Mouse (Mus musculus): Measurements from ENCODE around the gene Iqschfp.

DNA sequence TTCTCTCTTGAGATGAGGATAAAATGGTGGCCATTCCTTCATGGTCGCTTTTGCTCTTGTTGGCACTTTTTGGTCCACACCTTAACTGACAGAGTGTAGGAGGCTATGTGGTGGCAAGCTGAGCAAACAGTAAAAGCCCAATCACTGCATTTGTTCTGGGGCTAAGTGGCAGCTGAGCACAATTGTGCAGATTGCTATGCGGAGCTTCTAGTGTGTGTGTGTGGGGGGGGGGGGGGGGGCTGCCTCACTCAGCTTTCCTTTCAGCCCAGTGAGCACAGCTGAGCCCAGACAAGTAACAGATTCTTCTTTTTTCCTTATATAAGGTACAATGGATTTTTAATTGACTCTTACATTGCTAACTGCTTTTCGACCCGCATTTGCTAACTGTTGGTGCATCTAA is 110.4 kb downstream of the Iqschfp start:
- TF ChIP-seq CTCF (IDR thresholded peaks at IDR 0.05) = no peak
- no peak for TF ChIP-seq EP300 (IDR thresholded peaks at IDR 0.05)

All from lung, postnatal 0 days (tissue).